Mouse (Mus musculus) duodenum, adult 2 months (tissue): ENCODE measurements around the gene 1700080O16Rik. TPM values are rescaled to one million over a fixed set of nuclear protein-coding genes. Genes with fewer than 3 reads are reported as not detected.

Experiments
- polyA plus RNA-seq: library from polyadenylated mRNA; depleted of rRNA; stranded (reverse); fragments of >200 nt; gene quantifications from 2 replicates; pipeline ENCODE4 v1.2.3, GENCODE M21; 2012; ENCODE audit warnings: low replicate concordance; rRNA removed

Gene 1700080O16Rik
- not detected in 2 replicates for polyA plus RNA-seq

GRCm38 (mm10) chrX:51972672-51973071, at the start of gene 1700080O16Rik:
1700080O16Rik (minus strand) TSS chrX:51972772.

Other genes starting within 250 kb of the 1700080O16Rik start
- gene Usp26, start 171.5 kb downstream of the 1700080O16Rik start, polyA plus RNA-seq: not detected in 2 replicates
- 13.9 and 20.8 TPM in 2 replicates for gene Gpc4, start 192.5 kb upstream of the 1700080O16Rik start, polyA plus RNA-seq